Mouse (Mus musculus): Measurements from ENCODE around the gene Leng8.

- TF ChIP-seq CTCF (IDR thresholded peaks at IDR 0.05; ENCODE audit: low read depth) = no peak
- TF ChIP-seq EP300 (IDR thresholded peaks at IDR 0.05; ENCODE audit: low read depth) = no peak
These were observed 6.1 kb downstream of the Leng8 start for GRCm38 (mm10) chr7:4142796-4143445.

Data from liver, postnatal 0 days (tissue).